Mouse (Mus musculus) ES-E14 (cell line): ENCODE measurements at regions not wholly inside any gene's neighbourhood (a gene's known extent, or its start where the extent isn't known, plus 50 kb on each side); places are given as distances from the start of the nearest gene placed in this dataset.

ENCODE experiments used
- CHD2 ChIP-seq: IDR thresholded peaks from 2 replicates; pipeline ENCODE4 v1.6.1; 2014; ENCODE audit warnings: mild to moderate bottlenecking, low read depth, low read length, inconsistent platforms
- HCFC1 ChIP-seq: IDR thresholded peaks from 2 replicates; pipeline ENCODE4 v1.6.1; 2012; ENCODE audit warnings: low read length, inconsistent platforms, borderline replicate concordance; ENCODE audit not compliant: insufficient read depth
- MAFK ChIP-seq: IDR thresholded peaks from 2 replicates; pipeline ENCODE4 v1.6.1; 2014; ENCODE audit warnings: mild to moderate bottlenecking, low read depth, low read length, inconsistent platforms; ENCODE audit not compliant: insufficient read depth
- ZC3H11A ChIP-seq: IDR thresholded peaks from 2 replicates; pipeline ENCODE4 v1.6.1; 2012; ENCODE audit warnings: low read depth, mild to moderate bottlenecking, inconsistent platforms, low read length, borderline replicate concordance
- ZNF384 ChIP-seq: IDR thresholded peaks from 2 replicates; pipeline ENCODE4 v1.6.1; 2012; ENCODE audit warnings: low read depth, low read length, inconsistent platforms

- TF ChIP-seq MAFK: no peak
- no peak for TF ChIP-seq ZNF384
- TF ChIP-seq CHD2: no peak
- TF ChIP-seq HCFC1: no peak
- no peak for TF ChIP-seq ZC3H11A
Measured at GRCm38 (mm10) chr5:75475414-75475813, 99.3 kb upstream of the Kit start.
